Mouse (Mus musculus) bone marrow macrophage, adult 2 months (primary cell): ENCODE measurements around the gene 5830473C10Rik. TPM values are rescaled to one million over a fixed set of nuclear protein-coding genes. Genes with fewer than 3 reads are reported as not detected.

Source experiments
- H3K27ac ChIP-seq: 2 replicates; pipeline ENCODE4 v1.5.1; 2012; ENCODE audit warnings: low read depth, low read length; ENCODE audit not compliant: insufficient read depth
- H3K4me1 ChIP-seq: 2 replicates; pipeline ENCODE4 v1.6.1; 2012; ENCODE audit warnings: low read length; ENCODE audit not compliant: control insufficient read depth, insufficient read depth
- H3K4me3 ChIP-seq: 2 replicates; pipeline ENCODE4 v1.5.1; 2012; ENCODE audit warnings: mild to moderate bottlenecking, low read length, moderate library complexity; ENCODE audit not compliant: insufficient read depth
- CTCF ChIP-seq: IDR thresholded peaks from 2 replicates; pipeline ENCODE4 v1.5.1; 2012; ENCODE audit warnings: low read depth, mild to moderate bottlenecking, low read length, moderate library complexity
- POLR2A ChIP-seq: IDR thresholded peaks from 2 replicates; pipeline ENCODE4 v1.6.1; 2012; ENCODE audit warnings: mild to moderate bottlenecking, low read depth, low read length, borderline replicate concordance
- polyA plus RNA-seq: library from polyadenylated mRNA; stranded (reverse); fragments of >200 nt; gene quantifications from 2 replicates; pipeline ENCODE4 v1.2.4, GENCODE M21; 2012; ENCODE audit not compliant: missing spikeins, insufficient read depth, insufficient read length

Gene 5830473C10Rik
- not detected in 2 replicates for polyA plus RNA-seq

- no peak within 1 kb of the TSS for H3K4me3 ChIP-seq
- no peak within 1 kb of the TSS for H3K27ac ChIP-seq
- TF ChIP-seq CTCF (no peak), POLR2A (no peak)
- H3K4me1 ChIP-seq, result peaks cover 4% of the 10 kb centered on the region
These were observed at the start of gene 5830473C10Rik for GRCm38 (mm10) chr5:90560743-90561142. TSS of gene 5830473C10Rik (plus strand) at chr5:90561107.

GRCm38 (mm10) chr5:90512288-90512955, 48.5 kb upstream of the 5830473C10Rik start:
- TF ChIP-seq CTCF, result no peak
- TF ChIP-seq POLR2A, result no peak
- H3K4me1 ChIP-seq, result no peaks in the 10 kb centered on the region; the same call in 1 of the 2 replicates
- no peak overlapping the region for H3K27ac ChIP-seq
- H3K4me3 ChIP-seq, result no peak overlapping the region

GRCm38 (mm10) chr5:90515561-90515960, 45.3 kb upstream of the 5830473C10Rik start:
- no peaks in the 10 kb centered on the region for H3K4me1 ChIP-seq
- TF ChIP-seq POLR2A, result no peak
- no peak for TF ChIP-seq CTCF
- H3K27ac ChIP-seq, result no peak overlapping the region
- H3K4me3 ChIP-seq, result no peak overlapping the region

- Histone ChIP-seq H3K4me1 (no peaks in the 10 kb centered on the region), H3K4me3 (no peak within 1 kb of the TSS), H3K27ac (no peak within 1 kb of the TSS)
- TF ChIP-seq POLR2A (no peak), CTCF (no peak)
These were observed 42.4 kb upstream of the 5830473C10Rik start, which contains the start of gene Afm for GRCm38 (mm10) chr5:90518356-90519100. TSS of gene Afm (plus strand) at chr5:90518932.

GRCm38 (mm10) chr5:90551191-90551590, 9.7 kb upstream of the 5830473C10Rik start:
- no peak overlapping the region for H3K4me3 ChIP-seq
- no peak for TF ChIP-seq POLR2A
- no peak overlapping the region for H3K27ac ChIP-seq
- H3K4me1 ChIP-seq, result no peaks in the 10 kb centered on the region

- Histone ChIP-seq H3K4me3 (no peak overlapping the region), H3K4me1 (no peaks in the 10 kb centered on the region), H3K27ac (no peak overlapping the region)
- no peak for TF ChIP-seq CTCF
- no peak for TF ChIP-seq POLR2A
These were observed 4.9 kb upstream of the 5830473C10Rik start for GRCm38 (mm10) chr5:90556052-90556451.

GRCm38 (mm10) chr5:90561721-90562275, 891 bp downstream of the 5830473C10Rik start:
- Histone ChIP-seq H3K4me1 (peaks cover 4% of the 10 kb centered on the region), H3K27ac (no peak overlapping the region), H3K4me3 (no peak overlapping the region)
- TF ChIP-seq CTCF (no peak), POLR2A (no peak)

- H3K27ac ChIP-seq, result no peak overlapping the region
- TF ChIP-seq POLR2A (no peak), CTCF (no peak)
- H3K4me1 ChIP-seq, result peaks cover 4% of the 10 kb centered on the region
- no peak overlapping the region for H3K4me3 ChIP-seq
These were observed 2.0 kb downstream of the 5830473C10Rik start for GRCm38 (mm10) chr5:90562880-90563279.

GRCm38 (mm10) chr5:90564161-90564560, 3.3 kb downstream of the 5830473C10Rik start:
- peaks cover 4% of the 10 kb centered on the region for H3K4me1 ChIP-seq
- no peak overlapping the region for H3K4me3 ChIP-seq
- H3K27ac ChIP-seq, result no peak overlapping the region
- TF ChIP-seq POLR2A, result no peak
- TF ChIP-seq CTCF, result no peak

- no peak for TF ChIP-seq CTCF
- no peak for TF ChIP-seq POLR2A
- no peak overlapping the region for H3K4me3 ChIP-seq
- H3K4me1 ChIP-seq, result peaks cover 4% of the 10 kb centered on the region
- no peak overlapping the region for H3K27ac ChIP-seq
These were observed 4.3 kb downstream of the 5830473C10Rik start for GRCm38 (mm10) chr5:90565205-90565604.
